Mouse (Mus musculus) kidney, embryonic 14.5 days (tissue): ENCODE data around the gene Adam15. TPM values are rescaled to one million over a fixed set of nuclear protein-coding genes. Genes with fewer than 3 reads are reported as not detected.

ENCODE experiments used
- ATAC-seq: fragments of 200-750 bp; cut with Nextera tagmentation; 2 replicates; pipeline ENCODE4 v1.8.0; 2017; ENCODE audit warnings: moderate number of reproducible peaks, mild to moderate bottlenecking, moderate TSS enrichment, moderate library complexity; ENCODE audit not compliant: low FRiP score, low TSS enrichment
- H3K27ac ChIP-seq: fragments of 300-500 bp; sonication (generic); 2 replicates; pipeline ENCODE4 v1.5.1; 2014; ENCODE audit warnings: low read depth, mild to moderate bottlenecking, low read length, moderate library complexity, mixed read lengths
- H3K27me3 ChIP-seq: fragments of 300-500 bp; sonication (generic); 2 replicates; pipeline ENCODE4 v1.6.1; 2014; ENCODE audit warnings: mild to moderate bottlenecking, low read length; ENCODE audit not compliant: control insufficient read depth, insufficient read depth
- H3K36me3 ChIP-seq: fragments of 300-500 bp; sonication (generic); 2 replicates; pipeline ENCODE4 v1.6.1; 2014; ENCODE audit warnings: low read length, mixed read lengths; ENCODE audit not compliant: control insufficient read depth, insufficient read depth
- H3K4me1 ChIP-seq: fragments of 300-500 bp; sonication (generic); 2 replicates; pipeline ENCODE4 v1.6.1; 2014; ENCODE audit warnings: low read length, mixed read lengths; ENCODE audit not compliant: control insufficient read depth, insufficient read depth
- H3K4me2 ChIP-seq: fragments of 300-500 bp; sonication (generic); replicated peaks from 2 replicates; pipeline ENCODE4 v1.6.1; 2014; ENCODE audit warnings: low read depth, mild to moderate bottlenecking, low read length
- H3K4me3 ChIP-seq: fragments of 300-500 bp; sonication (generic); 2 replicates; pipeline ENCODE4 v1.5.1; 2014; ENCODE audit warnings: mild to moderate bottlenecking, low read length
- H3K9ac ChIP-seq: fragments of 300-500 bp; sonication (generic); 2 replicates; pipeline ENCODE4 v1.6.1; 2014; ENCODE audit warnings: low read depth, mild to moderate bottlenecking, low read length, moderate library complexity
- H3K9me3 ChIP-seq: fragments of 300-500 bp; sonication (generic); 2 replicates; pipeline ENCODE4 v1.6.1; 2016; ENCODE audit warnings: low read length; ENCODE audit not compliant: control insufficient read depth
- WGBS: fragments of 180-500 bp; shearing (Covaris S2); extraction: QIAGEN DNeasy Blood & Tissue Kit; methylation state at CpG from one replicate; pipeline ENCODE4 v1.1.7; 2014; 5-methylcytosine and 5-hydroxymethylcytosine counted together
- polyA plus RNA-seq: library from polyadenylated mRNA; unstranded; fragments of >200 nt; fragmentation: Nextera tagmentation; extraction: Ambion mirVana; gene quantifications from 2 replicates; pipeline ENCODE4 v1.2.1, GENCODE M21; 2014

The Adam15 gene
- polyA plus RNA-seq, 1 experiment from 2014 or later, result 47.1 TPM

GRCm38 (mm10) chr3:89317246-89317645 is 32.5 kb downstream of the Adam15 start:
- Histone ChIP-seq H3K9ac (no peak overlapping the region), H3K4me3 (no peak overlapping the region), H3K27ac (no peak overlapping the region), H3K4me2 (no peak overlapping the region), H3K4me1 (peaks cover 59% of the 10 kb centered on the region), H3K9me3 (no peaks in the 10 kb centered on the region), H3K27me3 (peaks cover 32% of the 10 kb centered on the region), H3K36me3 (no peaks in the 10 kb centered on the region)
- 64% methylated on average over 6 of the region's 6 CpGs for WGBS
- ATAC-seq, result no peak

- peak overlapping the region; percentile 61; the same call in 1 of the 2 replicates for H3K4me2 ChIP-seq
- WGBS, result 0% methylated on average over 4 of the region's 4 CpGs
- H3K36me3 ChIP-seq, result no peaks in the 10 kb centered on the region
- no peaks in the 10 kb centered on the region for H3K9me3 ChIP-seq
- no peak overlapping the region for H3K9ac ChIP-seq
- peaks cover 56% of the 10 kb centered on the region for H3K4me1 ChIP-seq
- no peak overlapping the region for H3K27ac ChIP-seq
- peak; percentile 40; the same call in 1 of the 2 replicates for ATAC-seq
- H3K27me3 ChIP-seq, result peaks cover 32% of the 10 kb centered on the region
- no peak overlapping the region for H3K4me3 ChIP-seq
Observed at GRCm38 (mm10) chr3:89316833-89317232, 33.0 kb downstream of the Adam15 start.

GRCm38 (mm10) chr3:89315930-89316831 is 33.6 kb downstream of the Adam15 start:
- H3K27me3 ChIP-seq, result peaks cover 28% of the 10 kb centered on the region
- WGBS, result 16% methylated on average over 40 of the region's 40 CpGs
- peaks cover 49% of the 10 kb centered on the region for H3K4me1 ChIP-seq
- H3K4me3 ChIP-seq, result peak overlapping the region; percentile 33
- no peak overlapping the region for H3K27ac ChIP-seq
- H3K4me2 ChIP-seq, result peak overlapping the region; percentile 61
- peak; percentile 12; the same call in 1 of the 2 replicates for ATAC-seq
- no peaks in the 10 kb centered on the region for H3K36me3 ChIP-seq
- H3K9ac ChIP-seq, result peak overlapping the region; percentile 29; the same call in 1 of the 2 replicates
- H3K9me3 ChIP-seq, result no peaks in the 10 kb centered on the region

- peak; percentile 24 for ATAC-seq
- no peaks in the 10 kb centered on the region for H3K9me3 ChIP-seq
- no peak overlapping the region for H3K27ac ChIP-seq
- H3K27me3 ChIP-seq, result peaks cover 23% of the 10 kb centered on the region
- peak overlapping the region; percentile 61 for H3K4me2 ChIP-seq
- H3K9ac ChIP-seq, result peak overlapping the region; percentile 60
- H3K4me1 ChIP-seq, result peaks cover 43% of the 10 kb centered on the region
- H3K36me3 ChIP-seq, result no peaks in the 10 kb centered on the region
- 9% methylated on average over 21 of the region's 26 CpGs for WGBS
- H3K4me3 ChIP-seq, result peak overlapping the region; percentile 33
Observed at GRCm38 (mm10) chr3:89315195-89315929, 34.4 kb downstream of the Adam15 start.

GRCm38 (mm10) chr3:89314791-89315190 is 35.0 kb downstream of the Adam15 start:
- H3K27me3 ChIP-seq, result peaks cover 17% of the 10 kb centered on the region
- peak overlapping the region; percentile 33; the same call in 1 of the 2 replicates for H3K4me3 ChIP-seq
- peak overlapping the region; percentile 60; the same call in 1 of the 2 replicates for H3K9ac ChIP-seq
- no peaks in the 10 kb centered on the region for H3K9me3 ChIP-seq
- no peak for ATAC-seq
- peak overlapping the region; percentile 61; the same call in 1 of the 2 replicates for H3K4me2 ChIP-seq
- no peak overlapping the region for H3K27ac ChIP-seq
- H3K4me1 ChIP-seq, result peaks cover 37% of the 10 kb centered on the region
- WGBS, result 41% methylated on average over 2 of the region's 2 CpGs
- H3K36me3 ChIP-seq, result no peaks in the 10 kb centered on the region

- Histone ChIP-seq H3K4me2 (no peak overlapping the region), H3K9ac (no peak overlapping the region), H3K27me3 (peaks cover 14% of the 10 kb centered on the region), H3K4me3 (no peak overlapping the region), H3K36me3 (no peaks in the 10 kb centered on the region), H3K9me3 (no peaks in the 10 kb centered on the region), H3K27ac (no peak overlapping the region), H3K4me1 (peaks cover 33% of the 10 kb centered on the region)
- ATAC-seq, result no peak
- 74% methylated on average over 5 of the region's 5 CpGs for WGBS
Observed at GRCm38 (mm10) chr3:89314340-89314739, 35.5 kb downstream of the Adam15 start.

GRCm38 (mm10) chr3:89308089-89308488 is 41.7 kb downstream of the Adam15 start:
- Histone ChIP-seq H3K9ac (no peak overlapping the region), H3K4me3 (no peak overlapping the region), H3K27me3 (no peaks in the 10 kb centered on the region), H3K36me3 (no peaks in the 10 kb centered on the region), H3K4me2 (no peak overlapping the region), H3K27ac (no peak overlapping the region), H3K9me3 (no peaks in the 10 kb centered on the region), H3K4me1 (peaks cover 8% of the 10 kb centered on the region; the same call in 1 of the 2 replicates)
- WGBS, result 2% methylated on average over 9 of the region's 9 CpGs
- peak; percentile 87 for ATAC-seq

- Histone ChIP-seq H3K9ac (no peak overlapping the region), H3K9me3 (no peaks in the 10 kb centered on the region), H3K27ac (no peak overlapping the region), H3K36me3 (no peaks in the 10 kb centered on the region), H3K4me1 (peaks cover 8% of the 10 kb centered on the region; the same call in 1 of the 2 replicates), H3K4me2 (no peak overlapping the region), H3K27me3 (no peaks in the 10 kb centered on the region), H3K4me3 (no peak overlapping the region)
- 42% methylated on average over 8 of the region's 8 CpGs for WGBS
- ATAC-seq, result no peak
Observed at GRCm38 (mm10) chr3:89305551-89306325, 44.1 kb downstream of the Adam15 start.
